Mouse (Mus musculus) kidney, adult 9 months (tissue): ENCODE measurements around the gene Ranbp3l.
A peak's percentile ranks its signal among the peaks of the same experiment; 100 is the strongest.

Source experiments
- DNase-seq: peaks from one replicate; pipeline ENCODE4 v3.0.0; 2022

The Ranbp3l gene

DNA sequence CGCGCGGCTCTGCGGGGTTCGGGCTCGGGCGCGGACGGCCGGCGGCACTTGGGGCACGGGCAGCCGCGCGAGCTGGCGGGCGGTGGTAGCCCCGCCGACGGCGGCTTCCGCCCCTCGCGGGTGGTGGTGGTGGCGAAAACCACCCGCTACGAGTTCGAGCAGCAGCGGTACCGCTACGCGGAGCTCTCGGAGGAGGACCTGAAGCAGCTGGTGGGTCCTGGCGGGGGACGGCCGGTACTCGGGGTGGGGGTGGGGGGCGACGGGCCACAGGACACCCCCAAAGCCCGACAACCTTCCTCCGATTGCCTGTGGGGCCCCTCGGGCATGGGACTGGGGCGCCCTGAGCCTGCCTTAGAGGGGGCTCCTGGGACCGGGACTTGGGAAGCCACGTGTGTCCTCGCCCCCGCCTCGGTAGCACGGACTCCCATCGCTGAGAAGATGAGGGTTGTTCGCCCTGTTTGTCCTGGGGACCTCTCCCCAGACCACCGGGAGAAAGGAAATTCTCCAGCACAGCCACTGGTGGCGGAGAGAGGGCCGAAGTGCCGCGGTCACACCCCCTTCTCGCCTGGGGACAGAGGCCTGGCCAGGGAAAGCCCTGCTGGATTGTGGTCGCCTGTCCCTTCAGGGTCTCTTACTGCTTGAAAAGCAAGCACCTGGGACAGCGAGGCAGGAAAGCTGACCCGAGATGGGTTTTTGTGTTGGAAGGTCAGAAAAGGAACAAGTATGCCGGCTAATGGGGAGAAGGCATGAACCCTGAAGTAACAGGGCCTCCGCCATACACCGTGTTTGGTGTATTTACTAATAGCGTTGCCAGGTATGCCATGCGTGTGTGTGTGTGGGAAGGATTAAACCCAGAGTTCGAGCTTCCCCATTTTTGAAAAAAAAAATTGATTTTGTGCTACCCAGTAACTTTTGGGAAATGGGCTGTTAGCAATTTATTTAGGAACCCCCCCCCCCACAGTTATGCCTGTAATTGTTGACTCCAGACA, 104.1 kb downstream of the Ranbp3l start:
- DNase-seq = peak; percentile 47

DNA sequence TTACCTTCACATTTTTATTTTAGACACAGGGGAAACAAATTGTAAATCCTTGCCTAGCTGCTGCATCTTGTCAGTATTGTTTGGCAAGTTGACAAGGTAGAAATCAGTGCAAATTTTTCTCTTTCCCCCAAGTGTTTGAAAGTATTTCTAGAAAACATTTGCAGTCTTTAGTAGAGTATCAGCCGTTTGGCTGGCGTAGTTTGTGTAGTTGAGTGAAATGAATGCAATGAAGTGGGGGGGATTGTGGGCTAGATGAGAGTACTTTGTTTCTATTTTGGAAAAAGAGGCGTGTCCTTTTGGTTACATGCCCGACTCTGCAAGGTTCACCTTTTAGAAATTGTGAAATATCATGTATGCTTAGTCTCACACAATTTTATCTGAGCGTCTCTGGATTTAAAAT, 104.9 kb downstream of the Ranbp3l start:
- peak; percentile 55 for DNase-seq

DNA sequence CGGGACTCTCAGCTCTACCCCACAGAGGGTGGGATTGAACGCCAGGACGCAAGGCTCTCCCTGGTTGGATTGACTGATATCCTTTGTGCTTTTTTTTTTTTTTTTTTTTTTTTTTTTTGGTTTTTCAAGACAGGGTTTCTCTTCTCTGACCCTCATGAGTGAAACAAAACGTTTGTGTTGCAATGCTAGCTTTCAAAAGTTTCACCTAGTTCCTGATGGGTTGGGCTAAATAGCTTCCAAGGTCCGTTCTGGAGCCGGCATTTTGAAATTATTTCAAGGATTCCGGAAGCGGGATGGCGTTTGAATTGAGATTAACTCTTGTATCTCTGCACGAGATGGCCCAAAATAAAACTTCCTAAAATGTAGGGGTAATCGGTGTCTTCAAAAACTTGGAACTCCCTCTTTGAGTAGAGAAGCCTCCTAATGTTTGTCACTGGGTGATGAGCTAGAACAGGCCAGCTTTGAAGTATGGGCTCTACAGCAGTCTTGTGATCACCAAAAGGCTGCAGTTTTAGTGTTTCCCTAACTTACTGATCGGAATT, 105.4 kb downstream of the Ranbp3l start:
- DNase-seq = no peak

DNA sequence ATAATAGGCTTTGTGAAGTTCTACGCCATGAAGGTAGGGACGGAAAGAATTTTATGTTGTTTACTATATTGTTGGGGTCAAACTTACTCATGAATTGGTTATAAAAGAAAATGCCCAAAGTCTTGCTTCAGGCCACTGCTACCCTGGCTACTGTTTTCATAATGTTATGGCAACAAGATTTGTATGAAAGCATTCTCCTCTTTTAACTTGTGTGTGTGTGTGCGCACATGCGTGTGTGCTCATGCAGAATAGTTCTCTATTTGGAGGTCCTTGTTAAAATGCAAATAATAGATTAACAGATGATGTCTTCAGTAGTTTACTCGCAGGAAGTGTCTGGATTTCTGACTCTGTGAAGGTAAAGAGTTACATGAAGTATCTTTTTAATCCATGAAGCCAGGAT, 105.9 kb downstream of the Ranbp3l start:
- no peak for DNase-seq

DNA sequence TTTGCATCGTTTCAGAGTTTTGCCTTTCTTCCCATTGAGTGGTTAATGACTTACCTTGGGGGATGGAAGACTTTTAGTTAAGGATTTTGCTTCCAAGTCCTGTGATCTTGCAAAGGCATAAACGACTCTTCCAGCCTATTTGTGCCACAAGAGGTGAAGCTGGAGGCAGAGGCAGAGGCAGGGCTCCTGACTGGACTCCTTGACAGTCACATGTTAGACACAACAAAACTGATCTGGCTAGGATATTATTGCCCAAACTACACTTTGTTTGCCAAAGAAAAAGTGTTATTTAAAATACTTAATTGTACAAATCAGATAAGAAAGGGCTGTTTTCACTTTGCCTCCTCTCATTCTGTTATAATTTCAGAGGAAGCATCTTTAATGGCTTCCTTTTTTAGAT, 106.4 kb downstream of the Ranbp3l start:
- peak; percentile 62 for DNase-seq

DNA sequence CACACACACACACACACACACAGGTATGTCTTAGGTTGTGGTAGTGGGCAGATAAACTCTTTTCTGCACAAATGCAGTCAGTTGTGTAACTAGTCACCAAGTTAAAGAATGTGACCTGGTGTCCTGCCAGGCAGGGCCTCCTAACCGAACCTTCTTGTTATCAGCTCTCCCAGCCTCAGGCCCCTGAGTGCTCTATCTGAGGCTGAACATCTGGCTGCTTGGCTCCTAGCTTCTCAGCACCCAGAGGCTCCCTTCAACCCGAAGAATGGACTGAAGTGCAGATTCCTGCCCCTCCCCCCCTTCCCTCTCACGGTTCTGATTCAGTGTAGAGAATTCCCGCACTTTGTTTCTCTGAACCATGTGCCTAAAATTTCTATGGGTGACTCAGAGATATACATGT, 106.9 kb downstream of the Ranbp3l start:
- peak; percentile 55 for DNase-seq

DNA sequence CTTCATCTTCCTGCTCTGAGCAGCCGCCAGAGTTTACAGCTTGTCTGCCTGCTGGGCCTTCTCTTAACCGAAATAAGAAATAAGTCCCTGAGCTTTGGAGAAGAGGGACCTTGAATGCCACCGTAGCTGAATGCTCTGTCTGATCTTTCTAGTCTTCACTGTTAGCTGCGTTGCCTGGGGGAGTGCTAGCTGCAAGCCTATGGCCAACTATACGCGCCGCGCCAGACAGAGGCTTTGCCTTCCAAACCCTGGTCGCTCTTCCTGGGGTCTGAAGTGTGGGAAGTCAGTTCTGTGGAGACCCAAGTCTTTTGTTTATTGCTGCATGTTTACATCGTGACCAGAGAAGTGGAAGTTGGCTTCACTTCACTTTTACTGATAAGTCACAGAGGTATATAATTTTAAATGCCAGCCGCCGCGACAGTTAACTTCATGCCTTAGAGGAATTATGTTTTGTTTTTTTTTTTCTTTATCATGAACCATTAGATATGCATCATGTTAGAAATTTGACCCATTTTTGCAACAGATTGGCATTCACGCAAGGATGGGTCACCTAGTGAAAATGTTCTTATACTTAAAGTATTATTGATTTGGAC, 108.0 kb downstream of the Ranbp3l start:
- DNase-seq = no peak

DNA sequence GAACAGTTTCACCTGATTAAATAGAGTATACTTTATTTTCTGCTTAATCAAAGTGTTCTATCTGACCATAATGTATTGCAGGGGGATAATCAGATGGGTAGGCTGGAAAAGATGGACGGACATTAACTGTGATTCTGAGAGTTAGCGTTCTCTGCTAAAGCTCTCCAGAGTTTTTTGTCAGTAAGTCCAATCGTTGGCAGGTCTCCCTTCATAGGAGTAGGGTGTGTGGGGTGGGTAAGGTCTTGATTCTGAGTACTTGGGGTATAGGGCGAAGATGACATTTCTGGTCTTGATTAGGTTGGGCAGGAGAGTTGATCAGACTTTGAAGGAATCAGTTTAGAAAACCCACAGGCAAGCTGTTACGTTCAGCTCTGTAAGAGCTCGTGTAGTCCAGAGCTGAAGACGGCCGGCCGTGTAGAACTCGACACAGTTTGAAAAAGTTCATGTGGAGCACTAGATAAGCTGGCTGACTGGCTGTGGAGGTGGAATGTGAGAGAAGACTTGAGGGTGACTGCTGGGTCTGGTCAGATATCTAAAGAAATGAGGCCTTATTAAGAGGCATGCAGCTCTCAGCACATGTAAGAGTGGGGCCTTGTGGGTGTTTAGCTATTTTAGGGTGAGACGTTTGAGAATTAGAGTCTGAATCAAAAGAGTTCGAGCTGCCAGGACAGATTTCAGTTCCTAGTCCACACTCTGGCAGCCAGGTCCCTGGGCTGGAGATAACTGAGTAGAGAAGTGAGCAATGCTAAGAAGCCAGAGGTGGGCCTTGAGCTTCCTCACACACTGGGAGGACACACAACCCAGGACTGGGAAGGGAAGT, 110.9 kb downstream of the Ranbp3l start:
- no peak for DNase-seq

DNA sequence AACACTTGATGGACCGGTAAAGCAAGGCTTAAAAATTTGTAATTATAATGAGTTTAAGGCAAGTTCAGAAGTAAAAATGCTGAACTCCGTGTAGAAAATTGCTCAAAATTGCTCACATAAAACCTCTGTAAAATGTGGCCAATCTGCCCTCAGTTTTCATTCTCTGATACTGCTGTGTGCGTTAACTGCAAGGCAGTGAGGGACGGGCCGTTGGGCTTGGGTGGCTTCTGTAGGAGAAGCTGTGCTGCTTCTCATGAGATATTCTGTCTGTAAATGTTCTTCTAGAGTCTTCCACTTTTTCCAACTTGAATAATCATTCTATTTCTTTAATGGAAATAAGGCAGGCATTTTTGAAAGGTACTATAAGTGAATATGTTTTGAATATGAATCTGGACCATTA, 111.9 kb downstream of the Ranbp3l start:
- DNase-seq = no peak

DNA sequence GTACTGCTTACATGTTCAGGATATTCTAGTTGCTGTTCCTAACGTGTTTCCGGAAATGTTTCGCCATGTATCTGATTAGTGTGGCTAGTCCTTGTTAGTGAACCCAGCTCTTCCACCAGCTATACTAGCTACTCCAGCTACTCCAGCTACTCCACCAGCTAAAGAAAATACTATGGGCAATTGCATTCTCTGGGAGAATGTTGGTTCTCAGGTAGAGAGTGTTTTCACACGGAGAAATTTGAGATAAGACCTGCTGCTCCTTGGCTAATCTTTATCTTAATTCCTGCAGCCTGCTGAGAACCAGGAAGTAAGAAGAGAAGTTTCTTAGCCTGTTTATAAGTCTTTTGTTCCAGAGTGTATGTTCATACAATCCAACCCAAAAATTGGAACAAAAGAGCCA, 112.5 kb downstream of the Ranbp3l start:
- DNase-seq = no peak

DNA sequence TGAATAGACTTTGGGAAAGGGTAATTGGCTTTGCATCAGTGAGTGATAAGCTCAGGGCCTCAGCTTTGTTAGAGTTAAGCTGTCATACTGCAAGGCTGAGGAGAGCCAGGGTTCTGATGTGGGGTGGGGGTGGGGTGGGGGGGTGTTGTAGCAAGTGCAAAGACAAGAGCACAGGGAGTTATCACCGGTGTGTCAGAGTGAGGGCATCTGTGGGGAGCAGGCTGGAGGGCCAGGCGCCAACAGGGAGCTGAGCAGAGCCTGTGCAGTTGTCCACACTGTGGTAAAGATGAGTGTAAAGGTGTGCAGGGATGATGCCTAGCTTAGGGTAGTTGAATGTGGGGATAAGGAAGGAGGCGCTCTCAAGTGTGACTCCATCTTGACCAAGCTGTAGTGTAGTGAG, 113.5 kb downstream of the Ranbp3l start:
- DNase-seq = no peak

DNA sequence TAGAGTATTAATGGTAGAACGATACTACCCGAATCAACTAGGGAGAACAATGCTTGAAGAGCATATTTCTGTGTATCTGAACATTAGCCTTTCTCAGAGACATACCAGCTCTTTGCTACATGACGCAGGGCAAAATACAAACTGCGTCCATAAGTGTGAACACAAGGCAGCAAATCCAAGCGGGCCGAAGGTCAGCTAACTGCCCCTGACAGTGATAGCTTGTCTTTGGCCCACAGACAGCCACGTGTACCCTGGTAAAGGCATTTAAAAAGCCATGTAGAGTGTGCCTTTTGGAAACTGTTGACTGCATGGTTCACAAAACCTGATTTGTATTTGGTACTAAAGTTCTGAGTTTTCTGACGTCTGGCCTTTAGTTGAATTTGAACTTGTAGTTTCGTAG, 115.0 kb downstream of the Ranbp3l start:
- DNase-seq = peak; percentile 60

DNA sequence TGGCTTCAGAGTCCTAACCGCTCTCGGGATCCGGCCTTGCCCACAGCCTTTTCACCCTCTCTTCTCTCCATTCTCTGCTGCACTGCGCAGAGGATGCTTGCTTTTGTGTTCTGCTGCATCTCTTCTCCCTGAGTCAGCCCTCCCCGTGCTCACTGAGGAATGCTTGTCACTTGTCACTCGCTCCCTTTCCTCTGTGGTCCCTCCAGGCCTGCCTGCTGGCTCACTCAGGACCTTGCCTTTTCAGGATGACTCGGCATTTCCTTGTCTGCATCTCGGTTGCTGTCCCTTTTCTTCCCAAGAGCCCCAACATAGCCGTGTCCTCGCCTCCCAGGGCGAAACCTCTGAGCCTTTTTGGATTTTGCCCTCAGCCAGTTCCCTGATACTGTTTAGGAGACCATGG, 119.1 kb downstream of the Ranbp3l start:
- DNase-seq = no peak

DNA sequence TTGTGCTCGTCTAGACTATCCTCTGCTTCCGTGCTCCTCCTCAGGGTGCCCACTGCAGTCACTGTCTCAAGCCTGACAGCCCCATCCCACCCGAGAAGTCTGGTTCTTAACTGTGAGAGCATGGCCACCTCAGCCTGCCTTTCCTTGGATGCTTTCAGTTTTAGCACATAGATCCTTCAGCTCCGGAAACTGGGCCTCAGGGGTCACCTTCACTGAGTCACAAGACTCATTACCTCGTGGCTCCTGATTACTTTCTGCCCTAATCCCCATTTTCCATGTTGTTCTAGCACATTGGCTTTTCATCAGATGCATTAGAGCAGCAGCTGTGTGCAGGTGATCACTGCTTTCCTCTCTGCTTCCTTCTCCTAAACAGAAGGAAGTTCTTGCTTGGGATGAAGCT, 119.7 kb downstream of the Ranbp3l start:
- DNase-seq = no peak

DNA sequence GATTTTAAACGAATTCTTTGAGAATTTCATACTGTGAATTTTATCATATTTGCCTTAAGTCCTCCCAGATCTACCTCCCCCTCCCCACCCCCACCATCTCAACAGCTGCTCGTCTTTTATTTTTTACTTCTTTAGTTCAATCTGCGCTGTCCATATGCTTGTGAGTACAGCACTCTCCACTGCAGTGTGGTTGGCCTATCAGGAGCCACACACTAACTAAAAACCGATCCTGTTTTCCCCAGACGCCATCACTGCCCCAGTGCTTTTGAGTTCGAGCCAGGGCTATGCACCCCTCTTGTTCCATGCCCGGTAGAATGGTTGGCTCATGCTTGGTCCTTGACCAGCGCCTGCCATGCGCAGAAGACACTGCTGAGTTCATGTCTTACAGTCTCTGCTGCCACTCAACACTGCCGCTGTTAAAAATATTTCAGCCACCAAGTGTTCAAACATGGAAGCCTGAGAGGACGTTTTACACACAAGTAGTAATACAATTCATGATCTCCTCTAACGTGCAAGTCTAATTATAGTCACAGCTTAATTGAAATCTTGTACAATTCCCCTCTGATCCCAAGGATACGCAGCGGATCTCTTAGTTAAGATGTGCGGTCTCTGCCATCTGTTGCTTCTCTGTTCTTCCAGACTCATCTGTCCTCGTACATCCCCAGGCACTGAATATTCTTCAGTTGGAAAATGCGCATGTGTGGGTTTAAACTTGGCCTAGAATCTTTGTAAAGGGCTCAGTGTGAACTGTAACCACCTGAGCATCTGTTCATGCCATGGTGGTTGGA, 120.3 kb downstream of the Ranbp3l start:
- DNase-seq = no peak

DNA sequence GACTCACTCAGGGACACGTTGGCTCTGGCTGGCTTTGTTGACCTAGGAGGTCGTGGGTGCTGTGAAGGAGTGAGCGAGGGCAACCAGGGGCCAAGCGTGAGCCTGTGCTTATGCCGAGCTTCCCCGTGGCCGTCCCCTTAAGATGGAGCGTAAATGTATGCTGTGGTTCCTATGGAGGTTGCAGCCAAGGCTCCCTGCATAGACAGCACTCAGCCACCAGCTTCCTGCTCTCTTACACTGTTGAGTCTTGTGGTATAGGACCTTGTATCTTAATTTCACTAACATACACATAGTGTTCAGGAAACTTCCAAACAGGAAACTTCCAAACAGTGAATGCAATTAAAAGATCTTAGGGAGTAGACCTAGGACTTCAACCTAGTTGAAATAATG, 120.9 kb downstream of the Ranbp3l start:
- no peak for DNase-seq

DNA sequence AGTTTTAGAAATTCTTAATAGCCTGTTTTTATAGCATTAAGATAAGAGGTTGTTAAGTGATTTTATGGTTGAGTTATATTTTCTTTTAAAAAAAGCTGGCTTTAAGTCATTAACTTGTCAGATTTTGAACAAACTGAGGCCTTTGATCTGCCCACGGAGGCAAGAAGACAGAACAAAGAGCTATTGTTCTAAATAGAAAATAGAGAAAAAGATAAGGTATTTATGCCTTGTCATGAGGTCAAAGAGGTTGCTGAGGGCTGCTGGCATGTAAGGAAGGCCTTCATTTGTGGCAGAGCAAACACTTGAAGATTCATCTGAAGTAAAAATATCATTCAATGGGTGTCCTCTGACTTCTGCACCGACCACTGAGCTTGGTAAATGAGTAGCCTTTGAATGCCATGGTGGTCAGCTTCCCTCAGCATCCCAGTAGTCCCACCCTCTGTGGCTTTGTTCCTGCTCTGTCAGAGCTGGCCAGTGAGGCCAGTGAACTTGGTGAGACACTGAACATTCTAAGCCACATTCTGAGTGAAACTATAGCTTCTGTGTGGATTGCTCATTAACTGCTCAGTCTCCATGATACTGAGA, 121.5 kb downstream of the Ranbp3l start:
- no peak for DNase-seq

DNA sequence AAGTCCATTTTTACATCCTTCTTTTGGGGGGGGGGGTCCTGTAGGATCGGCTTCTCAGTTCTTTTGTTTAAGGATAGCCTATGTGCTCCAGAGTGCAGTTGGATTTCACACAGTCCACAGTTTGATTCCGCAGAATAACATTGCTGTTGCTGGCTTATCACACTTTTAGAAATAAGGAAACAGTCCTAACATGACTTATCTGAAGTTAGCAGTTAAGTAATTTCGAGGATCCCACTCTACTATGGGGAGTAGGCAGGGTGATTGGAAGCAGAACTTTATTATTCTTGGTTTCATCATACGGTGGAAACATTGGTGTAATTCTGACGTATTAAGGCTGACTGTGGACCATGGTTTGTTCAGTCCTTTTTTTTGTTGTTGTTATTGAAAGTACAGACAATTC, 122.9 kb downstream of the Ranbp3l start:
- DNase-seq = no peak

DNA sequence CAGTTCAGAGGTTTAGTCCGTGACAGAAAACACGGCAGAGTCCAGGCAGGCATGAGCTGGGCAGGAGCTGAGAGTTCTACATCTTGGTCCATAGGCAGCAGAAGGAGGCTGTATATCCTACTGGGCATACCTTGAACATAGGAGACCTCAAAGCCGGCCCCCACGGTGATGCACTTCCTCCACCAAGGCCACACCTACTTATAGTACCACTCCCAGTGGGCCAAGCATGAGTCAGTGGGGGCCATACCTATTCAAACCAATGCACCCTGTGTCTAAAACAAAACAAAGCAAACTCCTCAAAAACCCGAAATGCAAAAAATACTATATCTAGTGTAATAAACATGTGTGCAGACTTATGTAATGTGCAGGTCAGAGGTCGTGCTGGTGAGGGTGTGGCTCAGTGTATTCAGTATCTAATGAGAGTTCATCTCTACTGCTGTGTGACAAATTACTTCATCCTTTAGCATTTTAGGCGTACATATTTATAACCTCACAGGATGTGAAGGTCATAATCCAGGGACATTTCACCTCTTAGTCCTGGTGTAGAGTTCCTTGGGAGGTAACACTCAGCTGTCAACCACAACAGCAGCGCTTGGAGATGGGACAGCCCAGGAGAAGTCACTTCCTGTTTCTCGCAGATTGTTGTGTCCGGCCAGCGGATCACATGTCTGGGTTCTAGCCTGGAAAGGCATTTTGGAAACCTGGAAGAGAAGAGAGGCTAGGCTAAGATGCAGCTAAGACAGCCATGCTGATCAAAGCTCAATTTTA, 126.0 kb downstream of the Ranbp3l start:
- DNase-seq = no peak

DNA sequence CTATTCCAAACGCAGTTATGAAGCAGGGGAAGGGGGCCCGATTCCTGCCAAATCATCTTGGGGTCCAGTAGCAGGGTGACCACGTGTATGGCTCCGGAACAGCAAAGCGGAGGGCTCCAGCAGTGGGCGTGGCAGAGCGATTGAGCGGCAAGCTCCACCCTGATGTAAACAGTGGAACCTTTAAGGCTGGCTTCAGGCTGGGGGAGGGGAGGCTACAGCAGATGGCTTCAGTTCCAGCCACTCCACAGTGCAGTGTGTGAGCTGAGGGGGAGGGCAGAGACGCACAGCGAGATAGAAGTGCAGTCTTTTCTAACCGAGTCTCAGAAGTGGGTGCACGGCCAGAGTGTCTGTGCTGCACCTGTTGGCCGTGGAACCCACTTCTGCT, 126.6 kb downstream of the Ranbp3l start:
- no peak for DNase-seq

DNA sequence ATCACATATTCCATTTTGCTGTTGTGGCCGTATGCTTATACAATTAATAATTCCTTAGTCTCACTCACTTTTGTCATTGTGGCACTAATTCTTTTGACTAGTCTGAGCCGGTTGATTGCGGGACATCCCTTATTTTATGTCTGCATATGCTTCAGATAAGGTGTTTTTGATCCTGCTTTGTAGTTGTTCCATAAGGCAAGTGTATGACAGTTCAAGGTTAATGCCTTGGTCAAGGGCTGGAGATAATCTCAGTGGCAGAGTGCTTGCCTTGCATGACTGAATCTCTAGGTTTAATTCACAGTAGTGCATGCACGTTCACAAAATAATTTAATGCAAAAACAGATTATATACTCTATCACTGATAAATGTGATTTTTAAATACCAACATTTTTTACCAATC, 129.1 kb downstream of the Ranbp3l start:
- no peak for DNase-seq
